In the genomic region with DNA sequence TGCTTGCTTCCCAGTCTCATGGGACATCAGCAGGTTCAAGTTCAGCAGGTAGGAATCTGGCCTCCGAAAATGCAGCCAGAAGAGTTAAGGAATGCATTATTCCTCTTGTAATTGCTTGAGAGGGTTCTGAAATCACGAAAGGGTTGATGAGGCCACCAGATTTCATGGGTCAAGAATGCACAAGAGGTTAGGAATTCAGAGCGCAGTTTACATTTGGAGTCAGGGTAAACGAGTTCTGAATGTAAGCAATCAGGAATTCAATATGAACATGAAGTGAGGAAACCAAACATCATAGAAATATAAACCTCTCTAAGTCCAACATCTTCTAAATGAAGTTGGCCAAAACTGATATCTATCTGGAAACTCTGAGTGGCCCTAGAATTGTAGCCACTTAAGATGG, we compare ENCODE assay signal across 20 mouse cellular contexts.
"Had no signal": no experiment of that assay in that cellular context is flagged by ENCODE, and none has a peak within 500 bp of the region (broad histone marks: within the 10 kb centered on the region; RNA-seq: fewer than 3 reads in every experiment).

No protein-coding gene starts in this region.

- DNase-seq: liver, embryonic 13.5 days; liver, postnatal 0 days; midbrain, embryonic 14.5 days; retina, postnatal 1 day; right cerebral cortex, adult 18-20 months; right cerebral cortex, postnatal 25 days; right cerebral cortex, postnatal 4 days; spleen, adult 18-20 months; thymus, adult 18-20 months; thymus, postnatal 14 days; thymus, postnatal 36 days had no signal

- H3K4me1 ChIP-seq: liver, embryonic 13.5 days; liver, embryonic 15.5 days; lung, embryonic 15.5 days; midbrain, embryonic 10.5 days; midbrain, embryonic 12.5 days; neural tube, embryonic 13.5 days; neural tube, embryonic 15.5 days had no signal

- H3K9ac ChIP-seq: liver, embryonic 13.5 days; liver, embryonic 15.5 days; liver, postnatal 0 days; lung, embryonic 15.5 days; midbrain, embryonic 12.5 days; neural tube, embryonic 13.5 days; neural tube, embryonic 15.5 days had no signal

- H3K27ac ChIP-seq: liver, embryonic 13.5 days; liver, embryonic 15.5 days; lung, embryonic 15.5 days; midbrain, embryonic 10.5 days; midbrain, embryonic 12.5 days; neural tube, embryonic 13.5 days; neural tube, embryonic 15.5 days had no signal

- H3K9me3 ChIP-seq: liver, embryonic 13.5 days; liver, embryonic 15.5 days; lung, embryonic 15.5 days; midbrain, embryonic 10.5 days; midbrain, embryonic 12.5 days; neural tube, embryonic 13.5 days; neural tube, embryonic 15.5 days had no signal

- H3K4me3 ChIP-seq: liver, embryonic 13.5 days; liver, embryonic 15.5 days; lung, embryonic 15.5 days; midbrain, embryonic 10.5 days; midbrain, embryonic 12.5 days; myocyte; neural tube, embryonic 13.5 days; neural tube, embryonic 15.5 days had no signal

- H3K36me3 ChIP-seq: liver, embryonic 13.5 days; liver, embryonic 15.5 days; lung, embryonic 15.5 days; midbrain, embryonic 10.5 days; midbrain, embryonic 12.5 days; neural tube, embryonic 13.5 days; neural tube, embryonic 15.5 days had no signal

- ATAC-seq: liver, postnatal 0 days; midbrain, embryonic 16.5 days had no signal

- H3K4me2 ChIP-seq: liver, embryonic 11.5 days; liver, embryonic 13.5 days; liver, embryonic 15.5 days; lung, embryonic 15.5 days; midbrain, embryonic 12.5 days; neural tube, embryonic 13.5 days; neural tube, embryonic 15.5 days had no signal

- H3K27me3 ChIP-seq: liver, embryonic 13.5 days; liver, embryonic 15.5 days; lung, embryonic 15.5 days; neural tube, embryonic 13.5 days; neural tube, embryonic 15.5 days had no signal
